Mouse (Mus musculus) G1E (cell line): ENCODE results near the gene Lrp1.

Experiments
- CTCF ChIP-seq: IDR thresholded peaks from 2 replicates; pipeline ENCODE4 v1.5.1; 2012; ENCODE audit warnings: low read depth, low read length, inconsistent platforms, mixed read lengths
- GATA1 ChIP-seq: IDR thresholded peaks from 2 replicates; pipeline ENCODE4 v1.6.1; 2012; ENCODE audit warnings: borderline replicate concordance, low read length, inconsistent platforms, mixed read lengths
- GATA2 ChIP-seq: IDR thresholded peaks from 2 replicates; pipeline ENCODE4 v1.6.1; 2012; ENCODE audit warnings: low read depth, low read length, inconsistent platforms, borderline replicate concordance

DNA sequence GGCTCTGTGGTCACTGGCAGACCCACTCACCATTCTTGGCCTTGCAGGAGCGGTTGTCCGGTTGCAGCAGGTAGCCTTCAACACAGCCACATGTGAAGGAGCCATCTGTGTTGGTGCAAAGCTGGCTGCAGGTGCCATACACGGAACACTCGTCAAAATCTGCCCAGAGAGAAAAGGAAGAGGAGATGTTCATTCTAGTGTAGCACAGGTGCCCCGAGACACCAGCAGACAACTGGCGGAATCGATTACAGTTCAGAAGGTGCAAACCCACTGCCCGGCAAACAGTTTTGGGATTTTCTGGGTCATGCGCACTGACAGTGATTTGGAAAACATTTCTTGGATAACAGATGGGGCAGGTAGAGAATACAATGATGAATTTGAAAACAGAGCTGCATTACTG, 15.2 kb downstream of the Lrp1 start:
- TF ChIP-seq CTCF (no peak), GATA2 (no peak), GATA1 (no peak)
